Mouse (Mus musculus): ENCODE results near the gene Man1c1.

The Man1c1 gene

GRCm38 (mm10) chr4:134534124-134534886 is 169.8 kb downstream of the Man1c1 start:
- TF ChIP-seq GATA4 (IDR thresholded peaks at IDR 0.05; ENCODE audit: insufficient replicate concordance, low read length) = no peak

GRCm38 (mm10) chr4:134533421-134533820 is 170.7 kb downstream of the Man1c1 start:
- no peak for TF ChIP-seq GATA4 (IDR thresholded peaks at IDR 0.05; ENCODE audit: insufficient replicate concordance, low read length)

GRCm38 (mm10) chr4:134532928-134533327 is 171.2 kb downstream of the Man1c1 start:
- no peak for TF ChIP-seq GATA4 (IDR thresholded peaks at IDR 0.05; ENCODE audit: insufficient replicate concordance, low read length)

GRCm38 (mm10) chr4:134526220-134526619 is 177.9 kb downstream of the Man1c1 start:
- TF ChIP-seq GATA4 (IDR thresholded peaks at IDR 0.05; ENCODE audit: insufficient replicate concordance, low read length) = no peak

- no peak for TF ChIP-seq GATA4 (IDR thresholded peaks at IDR 0.05; ENCODE audit: insufficient replicate concordance, low read length)
Measured at GRCm38 (mm10) chr4:134525806-134526205, 178.3 kb downstream of the Man1c1 start.

GRCm38 (mm10) chr4:134523447-134523846 is 180.6 kb downstream of the Man1c1 start:
- TF ChIP-seq GATA4 (IDR thresholded peaks at IDR 0.05; ENCODE audit: insufficient replicate concordance, low read length) = no peak

- no peak for TF ChIP-seq GATA4 (IDR thresholded peaks at IDR 0.05; ENCODE audit: insufficient replicate concordance, low read length)
Measured at GRCm38 (mm10) chr4:134519281-134519680, 184.8 kb downstream of the Man1c1 start.

GRCm38 (mm10) chr4:134518541-134518940 is 185.5 kb downstream of the Man1c1 start:
- no peak for TF ChIP-seq GATA4 (IDR thresholded peaks at IDR 0.05; ENCODE audit: insufficient replicate concordance, low read length)

GRCm38 (mm10) chr4:134517719-134518118 is 186.4 kb downstream of the Man1c1 start:
- TF ChIP-seq GATA4 (IDR thresholded peaks at IDR 0.05; ENCODE audit: insufficient replicate concordance, low read length) = no peak

- TF ChIP-seq GATA4 (IDR thresholded peaks at IDR 0.05; ENCODE audit: insufficient replicate concordance, low read length) = no peak
Measured at GRCm38 (mm10) chr4:134516981-134517380, 187.1 kb downstream of the Man1c1 start.

- TF ChIP-seq GATA4 (IDR thresholded peaks at IDR 0.05; ENCODE audit: insufficient replicate concordance, low read length) = no peak
Measured at GRCm38 (mm10) chr4:134515614-134516013, 188.5 kb downstream of the Man1c1 start.

- TF ChIP-seq GATA4 (IDR thresholded peaks at IDR 0.05; ENCODE audit: insufficient replicate concordance, low read length) = no peak
Measured at GRCm38 (mm10) chr4:134514309-134514930, 189.7 kb downstream of the Man1c1 start.

- no peak for TF ChIP-seq GATA4 (IDR thresholded peaks at IDR 0.05; ENCODE audit: insufficient replicate concordance, low read length)
Measured at GRCm38 (mm10) chr4:134512798-134513197, 191.3 kb downstream of the Man1c1 start.

GRCm38 (mm10) chr4:134511730-134512129 is 192.4 kb downstream of the Man1c1 start:
- TF ChIP-seq GATA4 (IDR thresholded peaks at IDR 0.05; ENCODE audit: insufficient replicate concordance, low read length) = no peak

All from liver, adult (tissue).